In genomic region chr12:8912860-8913685, GRCm38 (mm10) we compare ENCODE assay signal across 8 mouse cellular contexts. TPM values are rescaled to one million over a fixed set of nuclear protein-coding genes. Genes with fewer than 3 reads are reported as not detected.
DNase-seq lines count a peak whose midpoint lies in the region; ATAC-seq lines count a peak whose summit lies in the region.

No protein-coding gene starts in this region.

- peak; percentile 27 for DNase-seq in thymus, postnatal 14 days
- DNase-seq in thymus, adult 18-20 months = no peak
- peak; percentile 89 for DNase-seq in fibroblast of lung, adult 2 months (ENCODE audit: low read depth)
- DNase-seq in heart, postnatal 10 days = peak; percentile 68 to 74
- peak; percentile 61 to 76 for DNase-seq in kidney, postnatal 36 days
- DNase-seq in ovary, adult 18-20 months (ENCODE audit: low spot score) = peak; percentile 80
- no peak for DNase-seq in urinary bladder, adult 2 months (ENCODE audit: low spot score)

- ATAC-seq in cerebellum, adult (ENCODE audit: insufficient number of reproducible peaks, low FRiP score, low TSS enrichment) = no peak

- intact Hi-C loops in heart, postnatal 10 days (cut with DNase I) = loop anchor here (1.0 kb wide), 1 partner anchor 22 kb away; no protein-coding TSS in a partner anchor

RNA-seq across cellular contexts. Expression of gene Laptm4a, which starts 8.4 kb away (rescaled TPM):
- total RNA-seq in heart, postnatal 10 days (2021) = 100 to 1,000 TPM; 387 to 411 TPM
- polyA plus RNA-seq in urinary bladder, adult 2 months (2012; rRNA removed) = 786 and 857 TPM in 2 replicates

RNA-seq across cellular contexts. Expression of gene Matn3, which starts 34.7 kb away (rescaled TPM):
- under 1 TPM in 1 of 2 experiments, not detected in 1; 0.07 TPM for total RNA-seq in heart, postnatal 10 days (2021)
- 0.01 TPM in 1 of 2 replicates, not detected in the other for polyA plus RNA-seq in urinary bladder, adult 2 months (2012; rRNA removed)

Comparison
In these comparisons a context has a peak if more than half of its experiments do, and no peak if none do; other contexts are left out.
1. DNase-seq: peak in thymus, postnatal 14 days (single experiment), fibroblast of lung, adult 2 months (single experiment), heart, postnatal 10 days (2 of 2), kidney, postnatal 36 days (2 of 2) and ovary, adult 18-20 months (single experiment); none in thymus, adult 18-20 months (0 of 2) and urinary bladder, adult 2 months (single experiment).